Mouse (Mus musculus) CH12.LX (cell line): ENCODE data around the gene Gimap9. TPM values are rescaled to one million over a fixed set of nuclear protein-coding genes. Genes with fewer than 3 reads are reported as not detected.
A peak's percentile ranks its signal among the peaks of the same experiment; 100 is the strongest.

Experiments
- DNase-seq: peaks from one replicate; pipeline ENCODE4 v3.0.0-alpha.2; 2013; ENCODE audit errors: extremely low read depth
- H3K27ac ChIP-seq: 2 replicates; pipeline ENCODE4 v1.5.1; 2012; ENCODE audit warnings: low read depth, mild to moderate bottlenecking, control low read depth, moderate library complexity; ENCODE audit not compliant: insufficient read depth
- H3K27me3 ChIP-seq: replicated peaks from 2 replicates; pipeline ENCODE3; 2012; ENCODE audit warnings: inconsistent platforms
- H3K36me3 ChIP-seq, 2 experiments: replicated peaks in 1 of 2; 2 replicates each; pipeline versions ENCODE3 to v1.6.1; 2012; ENCODE audit warnings: inconsistent platforms in 1 of 2, low read length in 1 of 2, mild to moderate bottlenecking in 1 of 2, mixed read lengths in 1 of 2, moderate library complexity in 1 of 2; ENCODE audit not compliant: control insufficient read depth in 1 of 2, insufficient read depth in 1 of 2
- H3K4me1 ChIP-seq, 2 experiments: 2 replicates each; pipeline ENCODE4 v1.6.1; 2012; ENCODE audit warnings: inconsistent platforms in 1 of 2, moderate library complexity in 1 of 2; ENCODE audit not compliant: insufficient read depth in 2 of 2, control insufficient read depth in 1 of 2
- H3K4me2 ChIP-seq: 2 replicates; pipeline ENCODE4 v1.6.1; 2012; ENCODE audit warnings: low read depth, mild to moderate bottlenecking, control low read depth; ENCODE audit not compliant: poor library complexity, insufficient read depth, severe bottlenecking
- H3K4me3 ChIP-seq, 3 experiments: fragments of 150-350 bp in 1 of 3; sonication (generic) in 1 of 3; replicated peaks in 1 of 3; 2 replicates each; pipeline versions ENCODE3 to v1.5.1; 2011 to 2012; ENCODE audit warnings: low read depth in 2 of 3, low read length in 2 of 3, mild to moderate bottlenecking in 2 of 3, moderate library complexity in 2 of 3, control low read depth in 1 of 3, improper control_type of control experiment in 1 of 3, inconsistent platforms in 1 of 3, mixed read lengths in 1 of 3; ENCODE audit not compliant: poor library complexity in 1 of 3
- H3K79me2 ChIP-seq: replicated peaks from 2 replicates; pipeline ENCODE4 v1.6.1; 2012; ENCODE audit warnings: mild to moderate bottlenecking, moderate library complexity; ENCODE audit not compliant: control insufficient read depth, poor library complexity, insufficient read depth, severe bottlenecking; ENCODE audit errors: extremely low read depth
- H3K9ac ChIP-seq: 2 replicates; pipeline ENCODE4 v1.6.1; 2012; ENCODE audit warnings: low read depth, mild to moderate bottlenecking, control low read depth, moderate library complexity; ENCODE audit not compliant: insufficient read depth
- H3K9me3 ChIP-seq: replicated peaks from 2 replicates; pipeline ENCODE3; 2012; ENCODE audit warnings: low read length, inconsistent platforms, mixed read lengths
- BHLHE40 ChIP-seq: IDR thresholded peaks from 2 replicates; pipeline ENCODE4 v1.6.1; 2011; ENCODE audit warnings: mild to moderate bottlenecking, low read depth, low read length, improper control_type of control experiment
- CHD1 ChIP-seq: IDR thresholded peaks from 2 replicates; pipeline ENCODE4 v1.6.1; 2012; ENCODE audit warnings: low read depth, low read length, improper control_type of control experiment, inconsistent platforms
- E2F4 ChIP-seq: IDR thresholded peaks from 2 replicates; pipeline ENCODE4 v1.6.1; 2011; ENCODE audit warnings: low read depth, low read length, improper control_type of control experiment; ENCODE audit not compliant: insufficient replicate concordance
- ELF1 ChIP-seq: IDR thresholded peaks from 2 replicates; pipeline ENCODE4 v1.6.1; 2014; ENCODE audit warnings: low read depth, mild to moderate bottlenecking, inconsistent platforms, low read length, improper control_type of control experiment
- EP300 ChIP-seq: IDR thresholded peaks from 2 replicates; pipeline ENCODE4 v1.6.1; 2011; ENCODE audit warnings: low read length, improper control_type of control experiment
- ETS1 ChIP-seq: conservative IDR thresholded peaks from 2 replicates; pipeline ENCODE4 v1.6.1; 2012; ENCODE audit warnings: low read depth, mild to moderate bottlenecking, inconsistent platforms, low read length, improper control_type of control experiment, moderate library complexity
- GABPA ChIP-seq: IDR thresholded peaks from 2 replicates; pipeline ENCODE4 v1.6.1; 2012; ENCODE audit warnings: low read depth, low read length, improper control_type of control experiment, inconsistent platforms; ENCODE audit not compliant: insufficient replicate concordance
- HCFC1 ChIP-seq: IDR thresholded peaks from 2 replicates; pipeline ENCODE4 v1.6.1; 2012; ENCODE audit warnings: low read depth, mild to moderate bottlenecking, inconsistent platforms, low read length, improper control_type of control experiment
- IRF4 ChIP-seq: IDR thresholded peaks from 2 replicates; pipeline ENCODE4 v1.6.1; 2014; ENCODE audit warnings: low read depth, mild to moderate bottlenecking, inconsistent platforms, low read length, improper control_type of control experiment
- JUND ChIP-seq: conservative IDR thresholded peaks from 2 replicates; pipeline ENCODE4 v1.6.1; 2011; ENCODE audit warnings: low read depth, low read length, improper control_type of control experiment
- MAFK ChIP-seq: IDR thresholded peaks from 2 replicates; pipeline ENCODE4 v1.6.1; 2011; ENCODE audit warnings: low read length, improper control_type of control experiment; ENCODE audit not compliant: insufficient replicate concordance
- MAZ ChIP-seq: IDR thresholded peaks from 2 replicates; pipeline ENCODE4 v1.6.1; 2012; ENCODE audit warnings: low read depth, mild to moderate bottlenecking, inconsistent platforms, low read length, improper control_type of control experiment, moderate library complexity
- MEF2A ChIP-seq: IDR thresholded peaks from 2 replicates; pipeline ENCODE4 v1.6.1; 2014; ENCODE audit warnings: low read depth, mild to moderate bottlenecking, inconsistent platforms, low read length, improper control_type of control experiment, borderline replicate concordance
- MXI1 ChIP-seq: IDR thresholded peaks from 2 replicates; pipeline ENCODE4 v1.6.1; 2011; ENCODE audit warnings: mild to moderate bottlenecking, low read depth, low read length, improper control_type of control experiment
- MYC ChIP-seq: IDR thresholded peaks from 2 replicates; pipeline ENCODE4 v1.6.1; 2011; ENCODE audit warnings: low read depth, mild to moderate bottlenecking, improper control_type of control experiment, low read length
- NRF1 ChIP-seq: IDR thresholded peaks from 2 replicates; pipeline ENCODE4 v1.6.1; 2014; ENCODE audit warnings: low read depth, mild to moderate bottlenecking, inconsistent platforms, low read length, improper control_type of control experiment, moderate library complexity
- PAX5 ChIP-seq: IDR thresholded peaks from 2 replicates; pipeline ENCODE4 v1.6.1; 2012; ENCODE audit warnings: low read length, inconsistent platforms, mixed read lengths
- POLR2A ChIP-seq: IDR thresholded peaks from 2 replicates; pipeline ENCODE4 v1.6.1; 2011; ENCODE audit warnings: low read depth, mild to moderate bottlenecking, improper control_type of control experiment, low read length
- RAD21 ChIP-seq: IDR thresholded peaks from 2 replicates; pipeline ENCODE4 v1.6.1; 2011; ENCODE audit warnings: low read depth, mild to moderate bottlenecking, low read length, improper control_type of control experiment, moderate library complexity
- TBP ChIP-seq: conservative IDR thresholded peaks from 2 replicates; pipeline ENCODE4 v1.6.1; 2011; ENCODE audit warnings: low read depth, low read length, improper control_type of control experiment
- TCF12 ChIP-seq: IDR thresholded peaks from 2 replicates; pipeline ENCODE4 v1.6.1; 2014; ENCODE audit warnings: low read depth, mild to moderate bottlenecking, inconsistent platforms, low read length, improper control_type of control experiment
- UBTF ChIP-seq: IDR thresholded peaks from 2 replicates; pipeline ENCODE4 v1.6.1; 2012; ENCODE audit warnings: low read depth, mild to moderate bottlenecking, inconsistent platforms, low read length, improper control_type of control experiment, moderate library complexity
- USF1 ChIP-seq: IDR thresholded peaks from 2 replicates; pipeline ENCODE4 v1.6.1; 2014; ENCODE audit warnings: low read depth, mild to moderate bottlenecking, inconsistent platforms, low read length, improper control_type of control experiment
- USF2 ChIP-seq: conservative IDR thresholded peaks from 2 replicates; pipeline ENCODE4 v1.6.1; 2011; ENCODE audit warnings: low read depth, low read length, improper control_type of control experiment
- ZMIZ1 ChIP-seq: IDR thresholded peaks from 2 replicates; pipeline ENCODE4 v1.6.1; 2012; ENCODE audit warnings: low read depth, mild to moderate bottlenecking, inconsistent platforms, low read length, improper control_type of control experiment
- ZNF384 ChIP-seq: IDR thresholded peaks from 2 replicates; pipeline ENCODE4 v1.6.1; 2012; ENCODE audit warnings: low read depth, low read length, improper control_type of control experiment, inconsistent platforms
- dilution Hi-C: fragments of 300-500 bp; cut with MboI; formaldehyde crosslinking; loops from 2 replicates; pipeline ENCODE4 v1.14.3; 2020; ENCODE audit warnings: low sequenced_read_pairs; ENCODE audit not compliant: extremely low pct_unique_long_range_greater_than_20kb, extremely low pct_ligation_motif_present
- in situ Hi-C: fragments of 300-500 bp; cut with MboI; formaldehyde crosslinking; loops from 3 replicates; pipeline ENCODE4 v1.14.3; 2019; ENCODE audit warnings: low sequenced_read_pairs, low pct_ligation_motif_present, low pct_unique_long_range_greater_than_20kb, mixed read lengths
- polyA plus RNA-seq: library from polyadenylated mRNA; unstranded; fragments of >175 nt; gene quantifications from 2 replicates; pipeline ENCODE4 v1.2.1, GENCODE M21; 2012; ENCODE audit warnings: low read depth; ENCODE audit not compliant: insufficient read length
- total RNA-seq, 2 experiments: library from RNA; depleted of rRNA; stranded (reverse); fragments of 300-350 nt in 1 of 2; fragments of >200 nt in 1 of 2; gene quantifications; 2 replicates each; pipeline ENCODE4 v1.2.3; 2012 to 2014

Gimap9 gene
- total and polyA plus RNA-seq, 3 experiments: 31.0 to 75.1 (median 46.1) TPM

DNA sequence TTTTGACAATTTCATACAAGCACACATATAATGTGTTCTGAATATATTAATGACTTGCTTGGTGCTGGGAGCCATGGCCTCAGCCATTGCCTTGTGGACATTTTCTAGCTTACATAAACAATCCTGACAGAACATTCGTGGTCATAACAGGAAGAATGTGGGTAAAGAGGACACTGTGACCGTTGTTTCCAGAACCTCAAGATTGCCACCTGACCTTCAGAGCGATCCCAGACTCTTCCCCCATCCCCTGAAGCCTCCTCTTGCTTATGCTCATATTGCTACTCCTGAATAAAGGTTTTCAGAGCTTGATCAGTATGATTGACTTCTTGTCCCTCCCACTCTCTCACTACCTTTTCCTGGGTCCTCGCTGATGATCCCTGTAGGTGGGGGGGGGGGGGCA lies 2.5 kb downstream of the Gimap9 start:
- peaks cover 22% of the 10 kb centered on the region for H3K79me2 ChIP-seq
- TF ChIP-seq GABPA (no peak), EP300 (no peak), MXI1 (no peak), BHLHE40 (0 out of 2 replicates have a peak, but pooled peaks have one; percentile 23), POLR2A (0 out of 2 replicates have a peak, but pooled peaks have one; percentile 16), USF2 (no peak)
- TF ChIP-seq, all 38 proteins: peak for 2
- in situ Hi-C loops (no loop called here), dilution Hi-C loops (no loop called here)
- Histone ChIP-seq H3K27ac (peak overlapping the region; percentile 86), H3K9me3 (no peaks in the 10 kb centered on the region), H3K27me3 (no peaks in the 10 kb centered on the region), H3K4me2 (peak overlapping the region; percentile 74), H3K9ac (peak overlapping the region; percentile 89), H3K4me1 (peaks cover 28 to 65% of the 10 kb centered on the region in 2 experiments), H3K4me3 (peak overlapping the region; percentile 48 to 80 (median 59)), H3K36me3 (peaks cover 0 to 13% of the 10 kb centered on the region in 2 experiments)
- DNase-seq: no peak

DNA sequence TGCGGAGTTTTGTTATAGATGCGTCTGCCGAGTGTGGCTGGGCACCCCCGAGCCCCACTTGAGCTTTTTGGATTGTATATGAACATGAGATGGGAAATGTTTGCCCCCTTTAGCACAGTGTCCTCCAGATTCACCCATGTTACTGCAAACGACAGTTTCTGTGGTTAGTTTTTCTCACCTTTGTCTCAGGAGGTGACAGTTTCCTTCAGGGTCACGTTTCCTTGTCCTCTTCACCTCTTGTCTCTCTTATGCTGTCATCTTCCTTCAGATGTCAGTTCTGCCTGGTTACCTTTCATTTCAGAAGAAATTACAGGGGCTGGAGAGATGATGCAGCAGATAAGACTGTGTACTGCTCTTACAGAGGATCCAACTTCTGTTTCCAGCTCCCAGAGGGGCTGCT lies 3.8 kb downstream of the Gimap9 start:
- in situ Hi-C loops: loop anchor here (5.0 kb wide), 1 partner anchor 32 kb away; the partner anchor contains the start of gene Gimap8
- peak overlapping the region; percentile 55 for H3K27ac ChIP-seq
- H3K4me2 ChIP-seq: peak overlapping the region; percentile 44
- no peak for DNase-seq
- no peaks in the 10 kb centered on the region for H3K27me3 ChIP-seq
- TF ChIP-seq E2F4 (no peak), HCFC1 (no peak), MAFK (no peak), IRF4 (no peak), PAX5 (no peak), TCF12 (no peak), EP300 (no peak), ETS1 (peak; percentile 43; the same call in 1 of the 2 replicates), UBTF (no peak), JUND (no peak), RAD21 (no peak), ZMIZ1 (no peak; the same call in 1 of the 2 replicates), TBP (no peak), BHLHE40 (peak; percentile 88), CHD1 (no peak), USF1 (no peak), MEF2A (no peak), NRF1 (no peak), GABPA (no peak), MXI1 (peak; percentile 60; the same call in 1 of the 2 replicates), MAZ (no peak), ZNF384 (no peak), ELF1 (no peak), POLR2A (no peak; the same call in 1 of the 2 replicates), MYC (no peak)
- dilution Hi-C loops: no loop called here
- peaks cover 25% of the 10 kb centered on the region for H3K79me2 ChIP-seq
- H3K9ac ChIP-seq: peak overlapping the region; percentile 52
- peaks cover 0 to 13% of the 10 kb centered on the region in 2 experiments for H3K36me3 ChIP-seq
- H3K9me3 ChIP-seq: no peaks in the 10 kb centered on the region
- H3K4me3 ChIP-seq: no peak overlapping the region
- peaks cover 23 to 60% of the 10 kb centered on the region in 2 experiments for H3K4me1 ChIP-seq
